Mouse (Mus musculus) thymus, postnatal 4 days (tissue): Measurements from ENCODE around the gene Tnfrsf11a.

Experiments
- DNase-seq: peaks from one replicate; pipeline ENCODE4 v3.0.0; 2021

Tnfrsf11a gene

DNA sequence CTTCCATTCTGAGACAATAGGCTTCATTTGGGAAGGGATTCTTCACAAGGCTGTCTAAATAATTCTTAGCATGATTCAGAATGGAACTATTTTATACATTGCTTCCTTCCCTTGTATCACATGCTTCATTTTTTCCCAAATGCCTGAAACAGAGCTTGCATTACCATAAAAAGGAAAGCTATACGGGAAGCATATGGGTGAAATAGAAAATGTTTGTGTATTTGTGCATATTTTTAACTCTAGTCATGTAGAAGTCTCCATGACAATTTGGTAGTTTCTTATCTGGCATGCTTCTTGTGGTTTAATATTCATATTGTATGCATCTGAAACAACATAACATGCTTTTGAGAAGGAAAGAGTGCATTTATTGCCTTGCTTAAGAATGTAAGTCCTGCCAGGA is 52.3 kb downstream of the Tnfrsf11a start:
- no peak for DNase-seq

DNA sequence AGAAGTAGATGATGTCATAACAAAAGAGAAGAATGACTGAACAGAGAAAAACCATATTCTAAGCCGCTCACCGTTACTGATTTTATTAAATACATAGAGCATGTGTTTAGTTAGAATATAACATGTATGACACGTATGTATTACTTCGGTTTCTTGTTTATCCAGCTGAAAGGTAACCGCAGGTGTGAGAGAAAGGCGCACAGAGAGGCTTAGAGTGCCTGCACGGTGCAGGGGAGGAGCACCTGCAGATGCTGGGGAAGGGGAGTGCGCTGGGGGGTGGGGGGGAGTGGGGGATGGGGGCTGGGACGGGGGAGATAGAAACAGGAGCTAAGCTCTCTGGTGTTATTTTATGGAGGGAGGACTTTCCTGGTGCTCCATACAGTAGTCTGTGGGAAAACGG is 62.4 kb downstream of the Tnfrsf11a start:
- peak; percentile 25 for DNase-seq

DNA sequence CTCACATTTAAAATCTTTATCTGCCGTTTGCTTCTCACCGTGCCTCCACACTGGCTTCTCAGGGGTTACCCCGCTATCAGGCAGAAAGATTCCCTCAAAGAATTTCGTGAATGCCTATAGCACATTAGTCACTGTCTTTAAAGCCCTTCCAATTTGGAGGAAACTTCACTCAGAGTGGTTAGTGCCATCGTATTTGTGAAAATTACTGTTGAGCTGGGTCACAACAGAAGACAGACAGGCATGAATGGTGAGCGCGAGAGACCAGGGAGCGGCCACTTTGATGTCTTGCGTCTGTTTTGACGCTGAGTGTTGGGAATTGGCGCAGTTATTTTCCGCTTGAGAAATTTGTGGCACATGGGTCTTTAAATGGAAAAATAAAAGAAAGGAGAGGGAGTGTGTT is 62.9 kb downstream of the Tnfrsf11a start:
- no peak for DNase-seq

DNA sequence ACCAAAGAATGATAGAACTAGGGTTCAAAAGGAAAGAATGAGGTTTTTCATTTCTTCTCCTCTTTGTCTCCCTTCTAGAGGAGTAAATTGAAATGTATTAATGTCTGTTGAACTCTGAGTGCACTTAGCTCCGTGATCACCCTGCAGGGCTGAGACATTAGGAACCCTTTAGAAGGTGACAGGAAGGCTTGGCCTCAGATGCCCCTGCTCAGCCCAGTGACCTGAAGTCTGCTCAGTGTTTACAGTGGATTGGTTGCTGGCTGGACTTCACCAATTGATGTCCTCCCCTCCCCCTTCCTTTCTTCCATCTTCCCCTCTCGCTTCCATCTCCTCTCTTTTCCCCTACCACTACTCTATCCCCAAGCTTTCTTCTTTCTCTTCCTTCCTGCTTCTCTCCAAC is 63.3 kb downstream of the Tnfrsf11a start:
- DNase-seq = no peak

DNA sequence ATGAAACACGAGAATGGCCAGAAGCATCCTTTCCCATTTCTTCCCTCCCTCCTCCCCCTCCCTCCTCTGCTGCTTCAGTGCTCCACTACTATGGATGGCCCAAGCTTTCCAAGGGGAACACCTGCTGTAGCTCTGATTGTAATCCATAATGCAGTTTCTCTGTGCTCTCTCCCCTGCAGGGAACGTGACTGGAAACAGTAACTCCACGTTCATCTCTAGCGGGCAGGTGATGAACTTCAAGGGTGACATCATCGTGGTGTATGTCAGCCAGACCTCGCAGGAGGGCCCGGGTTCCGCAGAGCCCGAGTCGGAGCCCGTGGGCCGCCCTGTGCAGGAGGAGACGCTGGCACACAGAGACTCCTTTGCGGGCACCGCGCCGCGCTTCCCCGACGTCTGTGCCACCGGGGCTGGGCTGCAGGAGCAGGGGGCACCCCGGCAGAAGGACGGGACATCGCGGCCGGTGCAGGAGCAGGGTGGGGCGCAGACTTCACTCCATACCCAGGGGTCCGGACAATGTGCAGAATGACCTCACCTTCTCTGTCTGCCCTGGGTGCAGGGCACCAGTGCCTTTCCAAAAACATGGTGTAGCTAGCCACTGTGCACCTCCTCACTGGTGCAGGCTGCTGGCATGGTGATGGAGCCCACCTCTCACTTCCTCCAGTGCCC is 64.0 kb downstream of the Tnfrsf11a start:
- DNase-seq = peak; percentile 47

DNA sequence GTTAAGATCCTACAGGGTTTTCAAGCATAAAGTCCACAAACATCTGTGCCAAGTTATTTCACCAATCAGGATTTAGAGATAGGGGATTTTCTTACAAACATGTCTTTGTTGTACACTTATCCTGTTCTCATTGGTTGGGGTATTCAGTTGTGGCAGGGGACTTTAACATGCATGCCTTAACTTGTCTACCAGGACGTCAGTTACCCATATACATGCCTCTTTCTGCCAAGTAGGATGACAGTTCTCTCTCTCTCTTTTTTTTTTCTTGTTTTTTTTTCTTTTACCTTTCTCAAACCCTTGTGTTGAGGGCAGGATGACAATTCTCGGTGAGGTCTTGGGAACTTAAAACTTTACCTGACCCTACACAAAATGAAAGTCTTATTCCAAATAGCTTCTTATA is 65.9 kb downstream of the Tnfrsf11a start:
- no peak for DNase-seq

DNA sequence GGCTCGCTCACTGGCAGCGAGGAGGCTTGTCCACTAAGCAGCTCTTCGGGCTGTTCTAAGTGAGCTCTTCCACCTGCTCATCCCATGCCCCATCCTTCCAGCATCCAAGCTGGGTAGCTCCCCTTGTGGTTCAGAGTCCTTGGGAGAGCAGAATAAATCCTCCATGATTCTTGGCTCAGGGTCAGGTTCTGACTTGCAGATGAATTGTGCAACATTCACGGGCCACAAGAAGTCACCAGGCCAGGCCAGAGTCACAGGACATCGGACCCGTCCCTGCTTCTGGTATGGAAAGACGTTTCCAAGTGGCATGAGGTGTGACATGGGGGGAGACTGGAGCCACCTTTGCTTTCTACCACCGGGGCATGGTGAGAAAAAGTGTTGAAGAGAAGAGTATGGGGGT is 68.3 kb downstream of the Tnfrsf11a start:
- no peak for DNase-seq

DNA sequence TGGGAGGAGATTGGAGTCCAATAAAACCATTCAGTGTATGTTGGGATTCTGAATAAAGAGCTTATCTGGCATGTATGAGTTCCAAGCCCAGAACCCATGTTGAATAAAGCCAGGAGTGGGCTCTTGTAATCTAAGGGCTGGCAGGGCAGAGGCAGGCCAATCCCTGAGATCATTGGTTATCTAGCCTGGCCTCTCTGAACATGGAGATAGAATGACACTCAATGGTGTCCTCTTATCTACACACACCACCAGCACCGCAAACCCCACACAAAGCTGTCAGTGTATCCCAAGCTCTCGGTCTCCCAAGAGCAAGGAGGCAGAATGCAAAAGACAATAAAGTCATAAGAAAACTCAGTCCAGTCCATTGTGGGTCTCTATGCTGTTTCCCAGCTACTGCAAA is 70.8 kb downstream of the Tnfrsf11a start:
- DNase-seq = no peak

DNA sequence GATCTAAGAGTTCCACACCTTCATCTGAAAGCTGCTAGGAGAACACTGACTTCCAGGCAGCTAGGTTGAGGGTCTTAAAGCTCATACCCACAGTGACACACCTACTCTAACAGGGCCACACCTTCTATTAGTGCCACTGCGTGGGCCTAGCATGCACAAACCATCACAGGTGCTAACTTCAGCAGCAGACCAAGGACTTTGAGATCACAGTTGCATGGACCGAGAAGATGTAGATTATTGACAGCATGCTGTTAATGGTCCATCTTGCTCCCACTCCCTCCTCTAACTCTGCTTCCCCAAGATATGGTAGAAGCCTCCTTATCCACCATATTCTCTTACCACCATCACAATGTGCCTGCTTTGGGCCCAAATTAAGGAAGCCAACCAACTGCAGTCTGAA is 79.2 kb downstream of the Tnfrsf11a start:
- DNase-seq = no peak

DNA sequence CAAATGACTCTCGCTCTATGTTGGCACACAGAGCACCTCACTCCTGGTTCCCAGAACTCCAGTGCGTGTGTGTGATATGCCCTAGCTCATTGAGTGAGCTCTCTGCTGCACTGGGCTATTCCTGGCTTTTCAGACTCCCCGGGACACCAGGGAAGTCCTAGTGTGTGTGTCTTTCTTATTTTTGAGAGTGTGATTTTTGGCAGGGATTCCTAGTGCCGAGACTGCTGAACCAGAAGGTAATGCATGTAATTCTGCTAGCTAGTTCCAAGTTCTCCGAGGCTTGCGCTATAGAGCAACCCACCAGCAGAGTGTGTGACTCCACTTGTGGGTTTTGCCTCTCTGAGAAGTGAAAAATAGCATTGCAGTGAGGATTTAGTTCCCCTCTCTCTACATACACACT is 96.1 kb downstream of the Tnfrsf11a start:
- no peak for DNase-seq

DNA sequence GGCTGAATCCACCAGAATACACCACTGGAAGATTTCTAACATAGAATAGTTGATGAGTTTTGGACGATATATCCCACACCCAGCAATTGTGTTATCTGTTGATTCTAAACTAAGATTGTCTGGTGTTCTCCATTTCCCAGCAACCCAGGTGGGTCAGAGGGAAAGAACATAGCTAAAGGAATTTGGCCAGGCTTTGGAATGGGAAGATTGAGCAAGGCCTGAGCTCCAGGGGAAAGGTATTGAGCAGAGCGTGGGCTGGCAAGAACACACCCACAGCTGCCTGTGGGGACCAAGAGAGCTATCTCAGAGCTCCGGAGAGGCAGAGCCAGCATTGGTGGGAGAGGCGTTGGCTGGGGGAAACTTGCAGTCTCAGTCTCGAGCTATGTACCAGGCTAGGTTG is 97.3 kb downstream of the Tnfrsf11a start:
- DNase-seq = no peak

DNA sequence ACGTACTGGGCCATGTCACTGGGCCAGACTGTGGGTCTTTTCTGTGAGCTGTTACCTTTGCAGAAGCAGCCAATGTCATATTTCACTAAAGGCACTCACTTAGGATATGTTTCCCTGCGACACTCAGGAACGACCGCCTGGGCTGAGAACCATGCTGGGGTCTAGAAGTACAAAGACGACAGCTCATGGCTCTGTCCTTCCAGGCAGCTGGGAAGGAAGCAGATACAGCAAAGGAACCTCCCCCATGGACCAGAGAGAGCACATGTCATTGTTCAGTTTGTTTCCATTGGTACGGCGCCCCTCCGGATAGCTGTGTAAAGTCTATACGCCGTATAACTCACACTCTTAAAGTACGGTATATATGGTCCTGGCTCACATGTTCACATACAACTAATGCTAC is 97.9 kb downstream of the Tnfrsf11a start:
- DNase-seq = no peak

DNA sequence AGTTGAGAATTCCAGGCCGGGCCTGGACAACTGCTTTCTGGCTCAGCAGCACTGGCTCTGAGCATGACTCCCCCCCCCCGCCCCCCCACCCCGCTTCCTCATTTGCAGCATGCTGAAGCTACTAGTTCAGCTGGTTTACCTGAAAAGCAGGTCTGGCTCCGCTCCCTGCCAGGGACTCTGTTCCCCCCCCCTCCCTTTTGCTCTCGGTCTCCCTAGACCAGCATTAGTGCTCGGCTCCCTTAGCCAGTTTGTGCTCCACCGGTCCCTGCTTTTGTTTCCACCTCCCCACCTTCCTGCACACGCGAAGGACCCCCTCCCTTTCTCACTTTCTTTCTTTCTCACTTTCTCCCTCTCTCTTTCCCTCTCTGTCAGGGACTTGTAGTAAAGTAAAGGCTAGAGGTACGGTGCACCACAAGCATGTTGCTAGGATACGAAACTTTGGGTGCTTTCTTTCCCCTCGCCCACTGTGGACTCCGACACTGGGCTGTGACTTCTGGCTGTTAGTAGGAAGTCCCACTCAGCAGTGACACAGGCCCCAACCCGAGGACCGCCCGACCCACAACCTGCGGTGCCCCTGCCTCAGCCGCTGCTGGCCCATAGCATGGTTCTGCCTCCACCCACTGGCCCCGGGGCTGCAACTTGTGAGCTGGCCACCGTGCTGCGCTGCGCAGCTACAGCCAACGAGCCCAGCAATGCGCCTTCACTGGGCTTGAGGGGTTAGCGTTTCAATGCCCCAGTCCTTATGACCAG is 100.2 kb downstream of the Tnfrsf11a start:
- DNase-seq = peak; percentile 28

DNA sequence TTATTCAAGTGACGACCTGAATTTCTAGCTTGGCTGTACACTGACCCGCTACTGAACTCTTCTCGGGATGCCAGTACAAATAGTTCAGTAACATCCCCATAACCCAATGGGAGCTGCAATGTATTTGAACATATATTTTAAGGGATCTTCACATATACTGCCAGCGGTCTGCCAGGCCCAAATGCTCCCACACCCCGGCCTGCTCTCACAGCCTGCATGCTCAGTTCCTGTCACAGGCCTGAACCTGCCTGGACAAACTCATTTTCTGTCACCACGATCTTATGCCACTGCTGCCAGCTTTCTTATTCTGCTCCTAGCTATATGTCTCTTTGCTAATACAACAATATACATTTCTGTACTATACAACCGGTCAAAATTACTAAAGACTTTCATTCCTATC is 100.9 kb downstream of the Tnfrsf11a start:
- no peak for DNase-seq

DNA sequence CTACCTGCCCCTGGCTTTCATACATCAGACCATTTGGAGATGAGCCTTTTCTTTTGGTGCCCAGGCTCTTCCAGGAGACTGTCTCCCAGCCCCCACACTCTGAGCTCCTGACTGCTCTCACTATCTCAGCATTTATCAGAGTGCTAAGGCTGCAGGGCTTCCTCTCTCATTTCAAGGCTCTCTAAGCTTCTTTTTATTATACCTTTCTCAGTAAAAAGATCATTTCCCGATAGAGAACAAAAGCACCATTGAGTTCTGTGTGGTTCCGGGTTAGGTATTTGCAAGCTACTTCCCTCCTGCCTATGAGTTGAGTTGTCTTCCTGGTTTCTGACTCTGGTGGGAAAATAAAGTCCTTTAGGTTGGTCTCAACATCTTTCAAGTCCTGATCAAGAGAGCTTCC is 103.0 kb downstream of the Tnfrsf11a start:
- no peak for DNase-seq

DNA sequence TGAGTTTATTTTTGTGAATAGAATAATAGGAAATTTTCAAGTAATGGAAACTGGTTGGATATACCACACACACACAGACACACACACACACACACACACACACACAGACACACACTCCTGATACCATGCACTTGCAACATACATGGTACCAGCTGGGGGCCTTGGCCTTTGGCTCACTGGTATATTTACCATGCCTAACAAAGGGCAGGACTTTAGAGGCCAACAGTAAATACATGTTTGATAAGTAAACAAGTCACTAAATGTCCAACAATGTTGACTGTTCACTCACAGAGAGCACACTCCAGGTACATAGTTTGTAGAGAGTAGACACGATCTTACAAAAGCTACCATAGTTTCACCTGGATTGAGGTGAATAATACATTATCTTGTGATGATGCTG is 104.6 kb downstream of the Tnfrsf11a start:
- DNase-seq = no peak

DNA sequence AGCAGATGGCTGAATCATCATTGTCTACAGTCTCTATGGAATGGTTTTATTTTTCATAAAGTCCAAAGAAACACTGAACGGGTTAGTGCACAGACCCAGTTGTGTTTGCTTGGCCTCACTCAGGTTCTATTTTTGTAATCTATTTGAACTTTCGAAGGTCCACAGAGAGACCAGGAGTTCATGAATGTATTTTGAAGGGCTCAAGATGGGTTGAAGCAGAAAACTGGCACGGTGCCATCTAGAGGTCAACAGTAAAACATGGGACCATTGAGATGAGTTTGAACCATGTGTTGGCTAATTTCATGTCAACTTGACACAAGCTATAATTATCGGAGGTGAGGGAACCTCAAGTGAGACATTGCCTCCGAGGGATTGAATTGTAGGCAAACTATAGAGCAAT is 105.1 kb downstream of the Tnfrsf11a start:
- DNase-seq = peak; percentile 28

DNA sequence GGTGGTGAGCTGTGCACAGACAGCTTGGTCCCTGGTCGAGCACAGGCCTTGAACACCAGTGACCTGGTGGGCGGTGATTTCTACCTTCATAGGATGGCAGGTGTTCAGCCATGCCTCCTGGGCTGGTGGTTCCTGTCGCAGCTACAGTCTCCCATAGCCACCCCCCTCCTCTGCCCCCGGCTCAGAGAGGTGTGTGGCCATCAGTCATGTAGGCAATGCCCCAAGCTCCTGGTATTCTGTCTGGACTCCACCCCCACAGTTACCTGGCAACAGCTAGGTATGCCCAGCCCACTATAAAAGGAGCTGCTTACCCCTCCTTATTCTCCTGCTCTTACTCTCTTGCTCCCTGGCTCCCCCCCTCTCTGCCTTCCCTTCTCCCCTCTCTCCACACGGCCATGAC is 105.8 kb downstream of the Tnfrsf11a start:
- DNase-seq = no peak

DNA sequence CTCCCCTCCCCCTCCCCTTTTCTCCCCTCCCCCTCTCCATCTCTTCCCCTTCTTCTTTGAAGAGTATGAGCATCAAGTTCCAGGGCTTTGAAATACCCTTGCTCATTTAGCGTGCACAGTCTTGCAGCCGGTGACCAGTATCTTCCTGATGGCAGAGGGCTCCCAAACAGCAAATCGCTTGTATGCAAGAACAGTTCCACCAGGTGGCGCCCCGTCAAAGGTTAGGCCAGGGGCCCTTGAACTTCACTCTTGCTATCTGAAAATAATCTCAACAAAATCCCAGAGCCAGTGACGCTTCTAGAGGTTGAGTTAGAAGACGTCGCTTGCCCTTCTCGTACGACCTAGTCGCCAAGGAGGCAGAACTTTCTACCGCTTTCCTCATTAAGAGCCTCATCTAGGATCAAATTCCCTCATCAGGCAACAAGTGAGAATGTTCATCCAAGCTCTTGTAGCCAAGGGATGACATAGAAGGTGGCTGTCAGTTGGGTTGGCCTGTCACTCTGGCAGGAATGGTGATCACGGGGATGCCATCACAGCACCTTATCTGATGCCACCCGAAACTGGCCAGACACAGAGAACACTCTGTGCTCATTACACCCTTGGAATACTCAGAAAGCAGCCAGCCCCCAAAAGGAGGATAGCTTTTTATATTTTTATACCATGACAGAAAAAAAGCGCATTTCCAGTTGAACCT is 110.7 kb downstream of the Tnfrsf11a start:
- peak; percentile 97 for DNase-seq

DNA sequence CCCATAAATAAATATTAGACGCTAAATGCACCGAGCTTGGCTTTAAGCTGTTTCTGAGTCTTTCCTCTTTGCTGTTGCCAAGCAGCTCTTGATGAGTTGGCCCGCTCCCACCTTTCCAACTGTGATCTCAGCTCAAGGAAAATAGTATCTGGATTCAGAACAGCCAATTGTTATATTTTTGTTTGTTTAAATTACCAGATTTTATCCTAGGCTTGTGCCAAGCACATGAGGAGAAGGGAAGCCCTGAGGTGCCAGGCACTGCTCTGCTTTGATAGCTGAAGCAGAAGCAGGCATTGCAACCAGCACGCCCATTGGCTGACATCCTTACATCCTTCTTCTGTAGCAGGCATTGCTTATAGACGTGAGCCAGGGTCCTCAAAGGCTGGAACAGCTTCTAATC is 114.5 kb downstream of the Tnfrsf11a start:
- no peak for DNase-seq
